Mouse (Mus musculus): ENCODE measurements around the gene Scarb1.

Gene Scarb1

GRCm38 (mm10) chr5:125305229-125306081 is 35.4 kb downstream of the Scarb1 start:
- no peak for DNase-seq (ENCODE audit: low read depth, low spot score)

GRCm38 (mm10) chr5:125304245-125304856 is 36.5 kb downstream of the Scarb1 start:
- DNase-seq (ENCODE audit: low read depth, low spot score) = peak; percentile 92

DNA sequence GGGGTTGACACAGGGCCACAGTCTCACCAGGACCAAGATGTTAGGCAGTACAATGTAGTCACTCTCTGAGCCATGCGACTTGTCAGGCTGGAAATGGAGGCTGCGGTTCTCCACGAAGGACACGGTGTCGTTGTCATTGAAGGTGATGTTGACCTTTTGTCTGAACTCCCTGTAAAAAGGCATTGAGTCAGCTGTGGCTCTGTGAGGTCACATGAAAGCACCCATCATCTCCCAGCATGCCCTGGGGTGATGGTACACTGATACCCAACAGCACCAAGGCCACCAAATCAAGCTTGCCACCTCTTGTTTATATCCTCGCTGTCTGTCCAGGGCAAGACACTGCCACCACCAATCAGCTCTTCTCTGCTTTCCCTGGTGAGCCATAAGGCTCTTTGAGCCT is 37.8 kb downstream of the Scarb1 start:
- DNase-seq (ENCODE audit: low read depth, low spot score) = no peak

- no peak for DNase-seq (ENCODE audit: low read depth, low spot score)
These were observed 42.7 kb downstream of the Scarb1 start for GRCm38 (mm10) chr5:125298234-125298633.

GRCm38 (mm10) chr5:125297171-125297570 is 43.7 kb downstream of the Scarb1 start:
- no peak for DNase-seq (ENCODE audit: low read depth, low spot score)

- DNase-seq (ENCODE audit: low read depth, low spot score) = no peak
These were observed 47.9 kb downstream of the Scarb1 start for GRCm38 (mm10) chr5:125292951-125293350.

DNA sequence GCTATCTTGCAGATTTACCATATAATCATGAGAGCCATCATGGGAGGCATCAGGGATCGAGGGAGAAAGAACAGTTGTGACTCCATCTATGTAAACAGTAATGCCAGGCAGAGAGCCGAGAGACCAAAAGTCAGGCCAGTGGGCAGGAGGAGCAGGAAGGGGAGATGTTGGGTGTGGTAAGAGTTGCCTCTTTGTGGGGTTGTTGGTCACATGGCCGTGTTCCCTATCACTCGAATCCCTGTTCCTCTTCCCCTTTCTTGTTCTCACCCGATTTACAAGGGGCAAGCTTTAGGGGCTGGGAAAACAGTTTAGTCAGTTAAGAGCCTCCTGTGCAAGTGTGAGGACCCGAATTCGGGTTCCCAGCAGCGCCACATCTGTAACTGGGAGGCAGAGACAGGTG is 49.0 kb downstream of the Scarb1 start:
- DNase-seq (ENCODE audit: low read depth, low spot score) = no peak

DNA sequence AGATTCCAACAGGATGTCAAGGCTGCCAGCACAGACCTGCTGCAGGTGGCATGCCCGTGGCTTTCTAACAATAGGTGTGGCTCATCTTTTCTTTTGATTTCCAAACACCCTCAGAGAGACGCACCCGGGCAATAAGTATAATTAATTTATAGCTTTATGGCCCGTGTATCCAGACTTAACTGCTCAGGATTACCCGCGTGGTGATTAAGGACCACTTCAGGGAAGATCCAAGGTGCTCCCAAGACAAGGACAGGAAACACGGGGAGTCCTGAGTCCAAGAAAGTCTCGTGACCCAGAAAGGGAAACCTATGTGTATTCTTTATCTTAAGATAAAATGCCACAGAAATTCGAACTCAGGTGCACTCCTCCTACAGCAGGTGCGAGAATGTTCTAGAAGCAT is 49.5 kb downstream of the Scarb1 start:
- no peak for DNase-seq (ENCODE audit: low read depth, low spot score)

GRCm38 (mm10) chr5:125287053-125287655 is 53.7 kb downstream of the Scarb1 start:
- DNase-seq (ENCODE audit: low read depth, low spot score) = no peak

GRCm38 (mm10) chr5:125286090-125286489 is 54.8 kb downstream of the Scarb1 start:
- DNase-seq (ENCODE audit: low read depth, low spot score) = no peak

GRCm38 (mm10) chr5:125283748-125284640 is 56.9 kb downstream of the Scarb1 start:
- peak; percentile 95 for DNase-seq (ENCODE audit: low read depth, low spot score)

- no peak for DNase-seq (ENCODE audit: low read depth, low spot score)
These were observed 61.7 kb downstream of the Scarb1 start for GRCm38 (mm10) chr5:125279216-125279615.

DNA sequence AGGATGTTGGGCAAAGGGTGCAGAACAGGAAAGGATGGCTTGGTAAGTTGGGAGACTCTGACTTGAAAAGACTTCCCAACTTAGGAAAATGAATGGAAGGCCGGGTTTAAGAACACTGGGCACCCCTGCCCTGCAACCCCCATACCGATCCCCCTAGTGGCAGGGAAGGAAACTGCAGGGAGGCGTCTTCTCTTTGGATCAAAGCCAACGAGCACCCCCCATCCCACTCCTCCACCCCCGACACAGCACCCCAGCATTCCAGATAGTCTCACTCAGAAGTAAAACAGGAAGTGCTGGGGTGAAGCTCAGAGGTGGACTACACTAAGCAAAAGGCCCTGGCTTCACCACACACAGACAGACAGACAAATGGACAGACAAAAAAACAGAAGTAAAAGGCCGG is 62.6 kb downstream of the Scarb1 start:
- peak; percentile 70 for DNase-seq (ENCODE audit: low read depth, low spot score)

- no peak for DNase-seq (ENCODE audit: low read depth, low spot score)
These were observed 63.6 kb downstream of the Scarb1 start for GRCm38 (mm10) chr5:125277313-125277712.

DNA sequence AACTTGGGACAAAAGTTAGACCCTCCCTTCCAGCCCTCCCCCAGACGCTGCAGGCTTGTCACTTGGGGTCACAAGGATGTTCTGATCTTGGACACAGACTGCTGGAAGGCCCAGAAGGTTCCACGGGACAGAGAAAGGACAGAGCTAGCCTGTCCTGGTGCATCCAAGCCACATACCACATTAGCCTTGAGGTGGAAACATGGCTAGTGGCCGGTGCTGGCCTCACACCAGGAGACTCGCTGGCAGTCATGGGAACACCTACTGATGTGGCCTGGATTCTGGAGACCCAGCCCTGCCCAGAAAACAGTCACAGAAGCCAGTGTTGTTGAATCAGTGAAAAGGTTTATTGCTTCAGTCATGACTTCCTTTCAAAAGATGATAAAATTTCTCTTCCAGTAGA is 64.1 kb downstream of the Scarb1 start:
- DNase-seq (ENCODE audit: low read depth, low spot score) = no peak

- DNase-seq (ENCODE audit: low read depth, low spot score) = no peak
These were observed 65.6 kb downstream of the Scarb1 start for GRCm38 (mm10) chr5:125275315-125275714.

GRCm38 (mm10) chr5:125274773-125275172 is 66.1 kb downstream of the Scarb1 start:
- DNase-seq (ENCODE audit: low read depth, low spot score) = peak; percentile 49

DNA sequence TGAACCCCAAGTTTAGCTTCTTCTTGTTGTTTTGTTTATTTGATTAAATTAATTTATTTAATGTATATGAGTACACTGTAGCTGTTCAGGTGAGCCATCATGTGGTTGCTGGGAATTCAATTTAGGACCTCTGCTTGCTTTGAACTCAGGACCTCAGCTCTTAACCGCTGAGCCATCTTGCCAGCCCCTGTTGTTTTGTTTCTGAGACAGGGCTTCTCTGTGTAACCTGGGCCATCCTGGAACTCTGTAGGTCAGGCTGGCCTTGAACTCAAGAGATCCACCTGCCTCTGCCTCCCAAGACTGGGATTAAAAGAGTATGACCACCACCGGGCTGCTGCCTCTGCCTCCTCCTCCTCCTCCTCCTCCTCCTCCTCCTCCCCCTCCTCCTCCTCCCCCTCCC is 66.7 kb downstream of the Scarb1 start:
- no peak for DNase-seq (ENCODE audit: low read depth, low spot score)

GRCm38 (mm10) chr5:125273666-125274109 is 67.2 kb downstream of the Scarb1 start:
- peak; percentile 80 for DNase-seq (ENCODE audit: low read depth, low spot score)

DNA sequence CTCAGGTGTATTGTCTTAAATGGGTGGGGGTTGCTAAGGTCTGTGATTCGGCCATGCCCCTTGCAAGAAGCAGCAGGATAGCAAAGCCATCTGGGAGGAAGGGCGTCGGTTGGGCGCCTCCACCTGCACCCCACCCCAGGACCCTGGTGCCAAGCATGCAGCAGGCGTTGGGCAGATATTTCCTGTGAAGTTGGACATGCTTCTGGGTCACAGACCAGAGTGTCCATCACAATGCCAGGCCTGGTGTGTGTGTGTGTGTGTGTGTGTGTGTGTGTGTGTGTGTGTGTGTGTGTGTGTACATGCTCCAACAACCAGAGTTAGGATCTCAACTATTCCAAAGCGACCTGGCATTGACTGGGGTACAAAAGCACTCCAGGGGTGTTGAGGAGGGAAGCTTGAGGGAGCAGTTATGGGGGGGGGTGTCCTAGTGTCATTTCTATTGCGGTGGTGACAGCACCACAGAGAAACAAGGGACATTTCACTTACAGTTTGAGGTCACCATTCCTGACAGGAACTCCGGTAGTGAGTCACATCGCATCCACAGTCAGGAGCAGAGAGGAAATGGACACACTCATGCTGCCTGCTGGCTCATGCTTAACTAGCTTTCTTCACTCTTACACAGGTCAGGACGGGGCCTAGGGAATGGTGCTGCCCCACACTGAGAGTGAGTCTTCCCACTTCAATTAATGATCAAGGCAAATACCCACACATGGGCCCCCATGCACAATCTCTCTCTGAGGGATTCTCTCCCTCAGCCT is 68.5 kb downstream of the Scarb1 start:
- no peak for DNase-seq (ENCODE audit: low read depth, low spot score)
